Mouse (Mus musculus) heart, embryonic 13.5 days (tissue): ENCODE measurements around the gene Cdk20. TPM values are rescaled to one million over a fixed set of nuclear protein-coding genes. Genes with fewer than 3 reads are reported as not detected.
A peak's percentile ranks its signal among the peaks of the same experiment; 100 is the strongest.

Source experiments
- ATAC-seq: fragments of 200-750 bp; cut with Nextera tagmentation; 2 replicates; pipeline ENCODE4 v1.8.0; 2017; ENCODE audit warnings: moderate TSS enrichment; ENCODE audit not compliant: insufficient number of reproducible peaks, low FRiP score, low TSS enrichment; ENCODE audit errors: extremely low read depth
- H3K27ac ChIP-seq: fragments of 300-500 bp; sonication (generic); replicated peaks from 2 replicates; pipeline ENCODE4 v1.5.1; 2015; ENCODE audit warnings: moderate library complexity, mild to moderate bottlenecking, inconsistent platforms
- H3K27me3 ChIP-seq: fragments of 300-500 bp; sonication (generic); replicated peaks from 2 replicates; pipeline ENCODE4 v1.6.1; 2015; ENCODE audit warnings: mild to moderate bottlenecking, inconsistent platforms
- H3K36me3 ChIP-seq: fragments of 300-500 bp; sonication (generic); 2 replicates; pipeline ENCODE4 v1.6.1; 2015; ENCODE audit warnings: mild to moderate bottlenecking, inconsistent platforms
- H3K4me1 ChIP-seq: fragments of 300-500 bp; sonication (generic); 2 replicates; pipeline ENCODE4 v1.6.1; 2015; ENCODE audit warnings: inconsistent platforms
- H3K4me2 ChIP-seq: fragments of 300-500 bp; sonication (generic); 2 replicates; pipeline ENCODE4 v1.6.1; 2015; ENCODE audit warnings: inconsistent platforms, mild to moderate bottlenecking, moderate library complexity
- H3K4me3 ChIP-seq: fragments of 300-500 bp; sonication (generic); 2 replicates; pipeline ENCODE4 v1.5.1; 2015; ENCODE audit warnings: moderate library complexity, mild to moderate bottlenecking, inconsistent platforms
- H3K9ac ChIP-seq: fragments of 300-500 bp; sonication (generic); 2 replicates; pipeline ENCODE4 v1.6.1; 2015; ENCODE audit warnings: inconsistent platforms, mild to moderate bottlenecking, moderate library complexity
- H3K9me3 ChIP-seq: fragments of 300-500 bp; sonication (generic); 2 replicates; pipeline ENCODE4 v1.6.1; 2016; ENCODE audit warnings: inconsistent platforms
- WGBS: fragments of 180-500 bp; shearing (Covaris S2); methylation state at CpG from one replicate; pipeline ENCODE4 v1.1.7; 2015; ENCODE audit warnings: mixed read lengths; 5-methylcytosine and 5-hydroxymethylcytosine counted together
- polyA plus RNA-seq: library from polyadenylated mRNA; unstranded; fragments of >200 nt; fragmentation: Nextera tagmentation; extraction: Ambion mirVana; gene quantifications from 2 replicates; pipeline ENCODE4 v1.2.1, GENCODE M21; 2015

The Cdk20 gene
- polyA plus RNA-seq, 1 experiment from 2014 or later = 5.1 TPM

- Histone ChIP-seq H3K4me1 (peaks cover 31% of the 10 kb centered on the region), H3K4me2 (no peak overlapping the region), H3K4me3 (no peak overlapping the region), H3K27ac (no peak overlapping the region), H3K27me3 (no peaks in the 10 kb centered on the region), H3K36me3 (no peaks in the 10 kb centered on the region), H3K9ac (no peak overlapping the region), H3K9me3 (no peaks in the 10 kb centered on the region)
- WGBS = 35% methylated on average over 3 of the region's 3 CpGs
- ATAC-seq = no peak
Observed at GRCm38 (mm10) chr13:64403519-64403918, 28.6 kb upstream of the Cdk20 start.

GRCm38 (mm10) chr13:64405550-64405949, 26.6 kb upstream of the Cdk20 start:
- H3K4me3 ChIP-seq = no peak overlapping the region
- H3K9me3 ChIP-seq = no peaks in the 10 kb centered on the region
- WGBS = 52% methylated on average over 6 of the region's 6 CpGs
- no peak overlapping the region for H3K9ac ChIP-seq
- no peaks in the 10 kb centered on the region for H3K27me3 ChIP-seq
- ATAC-seq = no peak
- H3K4me1 ChIP-seq = peaks cover 29% of the 10 kb centered on the region
- peak overlapping the region; percentile 16; the same call in 1 of the 2 replicates for H3K27ac ChIP-seq
- no peak overlapping the region for H3K4me2 ChIP-seq
- no peaks in the 10 kb centered on the region for H3K36me3 ChIP-seq

GRCm38 (mm10) chr13:64407992-64408391, 24.1 kb upstream of the Cdk20 start:
- no peak overlapping the region for H3K4me2 ChIP-seq
- peaks cover 16% of the 10 kb centered on the region for H3K4me1 ChIP-seq
- 75% methylated on average over 5 of the region's 5 CpGs for WGBS
- H3K36me3 ChIP-seq = no peaks in the 10 kb centered on the region
- no peak for ATAC-seq
- H3K27me3 ChIP-seq = no peaks in the 10 kb centered on the region
- no peak overlapping the region for H3K27ac ChIP-seq
- H3K9me3 ChIP-seq = no peaks in the 10 kb centered on the region
- H3K4me3 ChIP-seq = no peak overlapping the region
- H3K9ac ChIP-seq = no peak overlapping the region

- Histone ChIP-seq H3K27me3 (no peaks in the 10 kb centered on the region), H3K27ac (no peak overlapping the region), H3K9me3 (no peaks in the 10 kb centered on the region), H3K4me1 (peaks cover 12% of the 10 kb centered on the region), H3K9ac (no peak overlapping the region), H3K4me3 (no peak overlapping the region), H3K4me2 (no peak overlapping the region), H3K36me3 (no peaks in the 10 kb centered on the region)
- WGBS = 60% methylated on average over 5 of the region's 5 CpGs
- ATAC-seq = no peak
Observed at GRCm38 (mm10) chr13:64410604-64411003, 21.5 kb upstream of the Cdk20 start.

GRCm38 (mm10) chr13:64411282-64411681, 20.8 kb upstream of the Cdk20 start:
- Histone ChIP-seq H3K4me3 (no peak overlapping the region), H3K36me3 (no peaks in the 10 kb centered on the region), H3K27ac (no peak overlapping the region), H3K9ac (no peak overlapping the region), H3K27me3 (no peaks in the 10 kb centered on the region), H3K4me2 (no peak overlapping the region), H3K9me3 (no peaks in the 10 kb centered on the region), H3K4me1 (peaks cover 8% of the 10 kb centered on the region; the same call in 1 of the 2 replicates)
- WGBS = 44% methylated on average over 2 of the region's 2 CpGs
- ATAC-seq = no peak

- Histone ChIP-seq H3K9ac (no peak overlapping the region), H3K4me3 (no peak overlapping the region), H3K27me3 (no peaks in the 10 kb centered on the region), H3K36me3 (no peaks in the 10 kb centered on the region), H3K4me2 (no peak overlapping the region), H3K4me1 (peaks cover 11% of the 10 kb centered on the region; the same call in 1 of the 2 replicates), H3K27ac (0 out of 2 replicates have a peak overlapping the region, but pooled peaks have one; percentile 12), H3K9me3 (no peaks in the 10 kb centered on the region)
- 56% methylated on average over 2 of the region's 2 CpGs for WGBS
- no peak for ATAC-seq
Observed at GRCm38 (mm10) chr13:64412752-64413257, 19.3 kb upstream of the Cdk20 start.

- Histone ChIP-seq H3K36me3 (no peaks in the 10 kb centered on the region), H3K9ac (no peak overlapping the region), H3K9me3 (no peaks in the 10 kb centered on the region), H3K4me2 (no peak overlapping the region), H3K27me3 (no peaks in the 10 kb centered on the region), H3K27ac (no peak overlapping the region), H3K4me1 (peaks cover 11% of the 10 kb centered on the region; the same call in 1 of the 2 replicates), H3K4me3 (no peak overlapping the region)
- 69% methylated on average over 2 of the region's 2 CpGs for WGBS
- ATAC-seq = no peak
Observed at GRCm38 (mm10) chr13:64415659-64416058, 16.5 kb upstream of the Cdk20 start.

- peaks cover 16% of the 10 kb centered on the region for H3K4me1 ChIP-seq
- H3K4me2 ChIP-seq = no peak overlapping the region
- H3K27me3 ChIP-seq = no peaks in the 10 kb centered on the region
- H3K9me3 ChIP-seq = no peaks in the 10 kb centered on the region
- H3K9ac ChIP-seq = no peak overlapping the region
- ATAC-seq = no peak
- H3K4me3 ChIP-seq = no peak overlapping the region
- 54% methylated on average over 5 of the region's 5 CpGs for WGBS
- H3K27ac ChIP-seq = peak overlapping the region; percentile 22; the same call in 1 of the 2 replicates
- H3K36me3 ChIP-seq = no peaks in the 10 kb centered on the region
Observed at GRCm38 (mm10) chr13:64416955-64417601, 15.0 kb upstream of the Cdk20 start.

- H3K36me3 ChIP-seq = no peaks in the 10 kb centered on the region
- H3K4me3 ChIP-seq = no peak overlapping the region
- H3K9ac ChIP-seq = no peak overlapping the region
Observed at GRCm38 (mm10) chr13:64420847-64421246, 11.3 kb upstream of the Cdk20 start.

GRCm38 (mm10) chr13:64421386-64421785, 10.7 kb upstream of the Cdk20 start:
- no peak; the same call in 1 of the 2 replicates for ATAC-seq
- Histone ChIP-seq H3K9ac (0 out of 2 replicates have a peak overlapping the region, but pooled peaks have one; percentile 28), H3K4me3 (no peak overlapping the region), H3K4me1 (peaks cover 14% of the 10 kb centered on the region), H3K9me3 (no peaks in the 10 kb centered on the region), H3K27me3 (no peaks in the 10 kb centered on the region), H3K36me3 (no peaks in the 10 kb centered on the region), H3K4me2 (no peak overlapping the region), H3K27ac (0 out of 2 replicates have a peak overlapping the region, but pooled peaks have one; percentile 8)
- 23% methylated on average over 3 of the region's 3 CpGs for WGBS

More at GRCm38 (mm10) chr13:64420847-64421246, 11.3 kb upstream of the Cdk20 start:
- Histone ChIP-seq H3K27ac (no peak overlapping the region), H3K4me2 (no peak overlapping the region), H3K27me3 (no peaks in the 10 kb centered on the region), H3K4me1 (peaks cover 14% of the 10 kb centered on the region), H3K9me3 (no peaks in the 10 kb centered on the region)
- WGBS = 25% methylated on average over 1 of the region's 1 CpGs
- ATAC-seq = no peak

GRCm38 (mm10) chr13:64421952-64422606, 10.0 kb upstream of the Cdk20 start:
- WGBS = 75% methylated on average over 7 of the region's 7 CpGs
- ATAC-seq = no peak
- Histone ChIP-seq H3K4me2 (no peak overlapping the region), H3K9me3 (no peaks in the 10 kb centered on the region), H3K4me1 (peaks cover 11% of the 10 kb centered on the region), H3K27me3 (no peaks in the 10 kb centered on the region), H3K36me3 (no peaks in the 10 kb centered on the region), H3K27ac (no peak overlapping the region; the same call in 1 of the 2 replicates), H3K4me3 (no peak overlapping the region), H3K9ac (no peak overlapping the region)
